Mouse (Mus musculus): ENCODE results near the gene Fastkd1. TPM values are rescaled to one million over a fixed set of nuclear protein-coding genes. Genes with fewer than 3 reads are reported as not detected.

Fastkd1 gene
- polyA plus RNA-seq (2015; fragmentation: Nextera tagmentation; extraction: Ambion mirVana) = 6.6 and 9.1 TPM in 2 replicates

GRCm38 (mm10) chr2:69712981-69713625 is at the start of gene Fastkd1:
Fastkd1 (minus strand) TSS chr2:69713516.

GRCm38 (mm10) chr2:69722273-69722649 is 8.9 kb upstream of the Fastkd1 start, which contains the start of gene Ppig:
Ppig (plus strand) TSS chr2:69722545.

GRCm38 (mm10) chr2:69669853-69670252 is 43.5 kb downstream of the Fastkd1 start, which contains the start of gene Klhl41:
Klhl41 (plus strand) TSS chr2:69670120.

GRCm38 (mm10) chr2:69646726-69647490 is 66.4 kb downstream of the Fastkd1 start, which contains the start of gene Bbs5:
Bbs5 (plus strand) TSS chr2:69647171.

Other genes starting within 250 kb of the Fastkd1 start
- gene Lrp2, start 127.5 kb downstream of the Fastkd1 start, polyA plus RNA-seq (2015; fragmentation: Nextera tagmentation; extraction: Ambion mirVana) = 0.55 and 0.76 TPM in 2 replicates
- gene Bbs5, start 66.3 kb downstream of the Fastkd1 start, polyA plus RNA-seq (2015; fragmentation: Nextera tagmentation; extraction: Ambion mirVana) = 15.4 and 26.5 TPM in 2 replicates
- gene Klhl41, start 43.4 kb downstream of the Fastkd1 start, polyA plus RNA-seq (2015; fragmentation: Nextera tagmentation; extraction: Ambion mirVana) = 0.28 and 2.2 TPM in 2 replicates
- 93.3 and 111 TPM in 2 replicates for gene Ppig, start 9.0 kb upstream of the Fastkd1 start, polyA plus RNA-seq (2015; fragmentation: Nextera tagmentation; extraction: Ambion mirVana)
- gene Ccdc173, start 76.1 kb upstream of the Fastkd1 start, polyA plus RNA-seq (2015; fragmentation: Nextera tagmentation; extraction: Ambion mirVana) = 2.1 and 2.5 TPM in 2 replicates
- 33.4 and 36.1 TPM in 2 replicates for gene Phospho2, start 76.1 kb upstream of the Fastkd1 start, polyA plus RNA-seq (2015; fragmentation: Nextera tagmentation; extraction: Ambion mirVana)
- gene Klhl23, start 108.4 kb upstream of the Fastkd1 start, polyA plus RNA-seq (2015; fragmentation: Nextera tagmentation; extraction: Ambion mirVana) = 13.7 and 15.8 TPM in 2 replicates
- 339 and 370 TPM in 2 replicates for gene Ssb, start 148.0 kb upstream of the Fastkd1 start, polyA plus RNA-seq (2015; fragmentation: Nextera tagmentation; extraction: Ambion mirVana)
- 37.7 and 48.4 TPM in 2 replicates for gene Mettl5, start 172.1 kb upstream of the Fastkd1 start, polyA plus RNA-seq (2015; fragmentation: Nextera tagmentation; extraction: Ambion mirVana)
- gene Ubr3, start 183.7 kb upstream of the Fastkd1 start, polyA plus RNA-seq (2015; fragmentation: Nextera tagmentation; extraction: Ambion mirVana) = 6.4 and 10.9 TPM in 2 replicates

Measured in adrenal gland, postnatal 0 days (tissue).